Mouse (Mus musculus) c-Kit-negative CD71-positive TER-119-positive erythroid progenitor cells, embryonic 14.5 days (primary cell): Measurements from ENCODE around the gene Dpy19l3.

Experiments used
- DNase-seq: peaks from one replicate; pipeline ENCODE4 v3.0.0-alpha.2; 2013; ENCODE audit warnings: low read depth, low spot score

The Dpy19l3 gene

GRCm38 (mm10) chr7:35750873-35751272, 3.4 kb downstream of the Dpy19l3 start:
- DNase-seq = no peak

GRCm38 (mm10) chr7:35747397-35747964, 6.8 kb downstream of the Dpy19l3 start:
- no peak for DNase-seq

- DNase-seq = no peak
Observed at GRCm38 (mm10) chr7:35746686-35747396, 7.4 kb downstream of the Dpy19l3 start.

- no peak for DNase-seq
Observed at GRCm38 (mm10) chr7:35745281-35745702, 9.0 kb downstream of the Dpy19l3 start.

GRCm38 (mm10) chr7:35744771-35745170, 9.5 kb downstream of the Dpy19l3 start:
- no peak for DNase-seq

- DNase-seq = no peak
Observed at GRCm38 (mm10) chr7:35742310-35742709, 11.9 kb downstream of the Dpy19l3 start.

- no peak for DNase-seq
Observed at GRCm38 (mm10) chr7:35741858-35742257, 12.4 kb downstream of the Dpy19l3 start.

- DNase-seq = no peak
Observed at GRCm38 (mm10) chr7:35740489-35741230, 13.6 kb downstream of the Dpy19l3 start.

GRCm38 (mm10) chr7:35738871-35739270, 15.4 kb downstream of the Dpy19l3 start:
- no peak for DNase-seq

- no peak for DNase-seq
Observed at GRCm38 (mm10) chr7:35733313-35734050, 20.8 kb downstream of the Dpy19l3 start.

- DNase-seq = no peak
Observed at GRCm38 (mm10) chr7:35732585-35733059, 21.6 kb downstream of the Dpy19l3 start.

GRCm38 (mm10) chr7:35729621-35730031, 24.6 kb downstream of the Dpy19l3 start:
- DNase-seq = no peak

- no peak for DNase-seq
Observed at GRCm38 (mm10) chr7:35728376-35728775, 25.9 kb downstream of the Dpy19l3 start.

GRCm38 (mm10) chr7:35723035-35723434, 31.2 kb downstream of the Dpy19l3 start:
- no peak for DNase-seq

- DNase-seq = no peak
Observed at GRCm38 (mm10) chr7:35718421-35719178, 35.7 kb downstream of the Dpy19l3 start.

- no peak for DNase-seq
Observed at GRCm38 (mm10) chr7:35710366-35710765, 43.9 kb downstream of the Dpy19l3 start.

- DNase-seq = no peak
Observed at GRCm38 (mm10) chr7:35708101-35708500, 46.2 kb downstream of the Dpy19l3 start.

- no peak for DNase-seq
Observed at GRCm38 (mm10) chr7:35699005-35699404, 55.2 kb downstream of the Dpy19l3 start.

GRCm38 (mm10) chr7:35698073-35698472, 56.2 kb downstream of the Dpy19l3 start:
- DNase-seq = no peak

GRCm38 (mm10) chr7:35692641-35693040, 61.6 kb downstream of the Dpy19l3 start:
- no peak for DNase-seq

GRCm38 (mm10) chr7:35692117-35692516, 62.1 kb downstream of the Dpy19l3 start:
- DNase-seq = no peak
